Mouse (Mus musculus): ENCODE measurements around the gene Zfp14.

DNA sequence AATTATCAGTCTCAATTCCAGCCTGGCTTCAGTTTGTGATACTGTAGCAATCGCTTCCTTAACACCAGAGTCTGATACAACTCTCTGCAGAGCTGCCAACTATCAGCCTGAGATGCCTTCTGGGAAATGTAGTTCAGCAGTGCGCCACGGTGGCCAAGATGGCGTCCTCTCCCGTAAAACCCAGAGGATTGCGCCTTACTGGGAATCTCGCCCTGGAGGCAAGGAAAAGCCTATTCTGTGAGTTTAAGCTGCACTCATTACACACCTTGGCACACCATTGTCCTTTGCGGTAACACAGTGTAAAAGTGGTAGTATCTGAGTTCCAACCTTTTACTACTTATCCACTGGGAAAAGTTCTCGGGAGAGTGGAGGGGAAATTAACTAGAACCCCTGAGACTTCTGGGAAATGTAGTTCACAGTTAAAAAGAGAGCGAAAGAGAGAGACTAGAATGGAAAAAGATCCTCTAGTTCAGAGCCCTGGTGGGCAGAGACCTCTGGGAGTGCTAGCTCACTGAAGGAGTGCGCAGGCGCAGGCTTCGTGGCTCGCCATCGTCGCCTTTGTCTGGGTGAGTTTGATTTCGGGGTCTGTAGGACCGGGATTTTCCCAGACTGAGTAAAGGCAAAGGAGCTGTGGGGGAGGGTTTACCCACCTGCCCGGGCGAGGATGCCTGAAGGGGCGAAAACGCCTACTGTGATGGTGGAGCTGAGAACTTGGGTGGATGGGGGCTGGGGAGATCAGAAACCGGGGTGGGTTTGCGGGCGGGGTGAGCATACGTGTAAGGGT is 43.7 kb upstream of the Zfp14 start, which contains the start of gene Zfp260:
- TF ChIP-seq CTCF (IDR thresholded peaks at IDR 0.05; ENCODE audit: extremely low read depth, insufficient read depth, low read length) = no peak
- peak; percentile 89 for TF ChIP-seq POLR2A (IDR thresholded peaks at IDR 0.05; ENCODE audit: extremely low read depth, insufficient read depth, low read length)
